8 mouse cellular contexts compared by ENCODE assay signal in the genomic region with DNA sequence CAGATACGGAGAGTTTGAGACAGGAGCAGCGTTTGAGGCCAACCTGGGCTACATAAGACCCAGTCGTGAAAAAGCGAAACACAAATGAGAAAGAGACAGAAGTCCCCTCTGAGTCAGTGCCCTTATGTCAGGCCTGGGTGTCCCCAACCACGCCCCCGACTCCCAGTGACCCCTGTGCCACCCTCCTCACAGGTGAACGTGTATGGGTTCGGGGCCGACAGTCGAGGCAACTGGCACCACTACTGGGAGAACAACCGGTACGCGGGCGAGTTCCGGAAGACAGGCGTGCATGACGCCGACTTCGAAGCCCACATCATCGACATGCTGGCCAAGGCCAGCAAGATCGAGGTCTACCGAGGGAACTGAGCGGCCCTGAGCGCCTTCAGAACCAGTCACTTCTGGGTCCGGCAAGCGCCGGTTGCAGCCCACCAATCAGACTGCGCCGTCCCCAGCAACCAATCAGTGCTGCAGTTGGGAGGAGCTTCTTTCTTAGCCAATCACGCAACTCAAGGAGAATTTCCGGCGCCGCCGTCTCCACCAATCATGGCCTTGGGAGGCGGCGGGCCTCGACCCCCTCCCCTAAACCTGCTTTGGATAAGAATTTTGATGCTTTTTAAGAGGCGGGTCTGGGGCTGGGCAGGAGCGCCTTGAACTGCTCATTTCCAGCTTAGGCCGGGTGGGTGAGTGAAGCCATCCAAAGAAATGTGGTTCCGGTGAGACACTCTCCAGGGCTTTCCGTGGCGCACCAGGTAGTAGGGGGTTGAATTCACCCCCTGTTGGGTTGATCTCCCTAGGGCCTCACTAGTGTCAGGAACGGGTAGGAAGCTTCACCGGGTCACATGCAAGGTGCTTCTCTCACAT. TPM values are rescaled to one million over a fixed set of nuclear protein-coding genes. Genes with fewer than 3 reads are reported as not detected.
DNase-seq lines count a peak whose midpoint lies in the region; ATAC-seq and TF ChIP-seq lines count a peak whose summit lies in the region.

No protein-coding gene starts in this region.

- peaks cover 74 to 98% of the 10 kb centered on the region in 2 experiments for H3K36me3 ChIP-seq in CH12.LX (replicated peaks in 1 of 2; ENCODE audit: control insufficient read depth in 1 of 2, insufficient read depth in 1 of 2, low read length in 1 of 2)
- peaks cover 10% of the 10 kb centered on the region for H3K36me3 ChIP-seq in forebrain, embryonic 16.5 days (ENCODE audit: control insufficient read depth, insufficient read depth)
- peaks cover 37% of the 10 kb centered on the region for H3K36me3 ChIP-seq in liver, embryonic 14.5 days (replicated peaks; ENCODE audit: control insufficient read depth, insufficient read depth, low read depth)
- H3K36me3 ChIP-seq in splenic B cell, adult 2 months (ENCODE audit: control insufficient read depth, insufficient read depth, low read length, poor library complexity, severe bottlenecking), result no peaks in the 10 kb centered on the region

- TF ChIP-seq RAD21 in CH12.LX (IDR thresholded peaks at IDR 0.05; ENCODE audit: low read depth, low read length), result no peak

- dilution Hi-C loops in CH12.LX (cut with MboI; ENCODE audit: extremely low pct_ligation_motif_present, extremely low pct_unique_long_range_greater_than_20kb, low sequenced_read_pairs), result no loop called here

- H3K27ac ChIP-seq in CH12.LX (ENCODE audit: insufficient read depth, low read depth), result no peak overlapping the region
- H3K27ac ChIP-seq in forebrain, embryonic 16.5 days (ENCODE audit: low read length), result peak overlapping the region; percentile 14
- H3K27ac ChIP-seq in liver, embryonic 14.5 days, result peak overlapping the region; percentile 28

- intact Hi-C loops in heart, postnatal 14 days (cut with DNase I), result loop anchor here (5.0 kb wide), 3 partner anchors 48 to 223 kb away; a partner anchor contains a TSS

- TF ChIP-seq POLR2A in CH12.LX (IDR thresholded peaks at IDR 0.05; ENCODE audit: low read depth, low read length), result 0 out of 2 replicates have a peak, but pooled peaks have one; percentile 20

- no peak for DNase-seq in CH12.LX (ENCODE audit: extremely low read depth)
- DNase-seq in cerebellum, adult 18-20 months, result peak; percentile 48 to 59
- peak; percentile 82 to 85 for DNase-seq in heart, postnatal 14 days
- DNase-seq in kidney, postnatal 4 days, result peak; percentile 90 to 95
- peak; percentile 79 to 80 (median 80) for DNase-seq in liver, embryonic 14.5 days (ENCODE audit: low read depth in 3 of 3, low spot score in 3 of 3)
- DNase-seq in natural killer cell, adult 2 months (ENCODE audit: low spot score in 2 of 2), result peak; percentile 81 to 86
- DNase-seq in splenic B cell, adult 2 months (ENCODE audit: low read depth, low spot score), result peak; percentile 93

- H3K79me2 ChIP-seq in CH12.LX (replicated peaks; ENCODE audit: control insufficient read depth, extremely low read depth, insufficient read depth, poor library complexity, severe bottlenecking), result no peaks in the 10 kb centered on the region

- H3K4me3 ChIP-seq in CH12.LX (replicated peaks in 1 of 3; ENCODE audit: low read depth in 2 of 3, low read length in 2 of 3, poor library complexity in 1 of 3), result no peak overlapping the region
- peak overlapping the region; percentile 60 for H3K4me3 ChIP-seq in forebrain, embryonic 16.5 days (replicated peaks; ENCODE audit: low read length)
- H3K4me3 ChIP-seq in liver, embryonic 14.5 days (ENCODE audit: insufficient read depth in 1 of 2, low read depth in 2 of 2, low read length in 2 of 2), result peak overlapping the region; percentile 54 to 56

- ATAC-seq in forebrain, embryonic 16.5 days, result peak; percentile 99
- ATAC-seq in liver, embryonic 14.5 days (ENCODE audit: insufficient read depth), result peak; percentile 92

- H3K9me3 ChIP-seq in CH12.LX (replicated peaks; ENCODE audit: low read length), result no peaks in the 10 kb centered on the region
- H3K9me3 ChIP-seq in forebrain, embryonic 16.5 days (ENCODE audit: control insufficient read depth, low read length), result no peaks in the 10 kb centered on the region
- H3K9me3 ChIP-seq in liver, embryonic 14.5 days (ENCODE audit: control insufficient read depth, low read length), result no peaks in the 10 kb centered on the region

- no peak overlapping the region for H3K9ac ChIP-seq in CH12.LX (ENCODE audit: insufficient read depth, low read depth)
- peak overlapping the region; percentile 68 for H3K9ac ChIP-seq in forebrain, embryonic 16.5 days (replicated peaks; ENCODE audit: low read depth, low read length)
- H3K9ac ChIP-seq in liver, embryonic 14.5 days (replicated peaks), result peak overlapping the region; percentile 53

- 5% methylated on average over 45 of the region's 45 CpGs for WGBS in forebrain, embryonic 16.5 days
- 5% methylated on average over 45 of the region's 45 CpGs for WGBS in liver, embryonic 14.5 days (ENCODE audit: insufficient replicate concordance)

- H3K27me3 ChIP-seq in CH12.LX (replicated peaks), result no peaks in the 10 kb centered on the region
- no peaks in the 10 kb centered on the region for H3K27me3 ChIP-seq in forebrain, embryonic 16.5 days (replicated peaks; ENCODE audit: control insufficient read depth, insufficient read depth, low read length)
- H3K27me3 ChIP-seq in liver, embryonic 14.5 days (ENCODE audit: control insufficient read depth, insufficient read depth, low read length), result no peaks in the 10 kb centered on the region
- no peaks in the 10 kb centered on the region for H3K27me3 ChIP-seq in splenic B cell, adult 2 months (ENCODE audit: control insufficient read depth, insufficient read depth, low read length, poor library complexity, severe bottlenecking)

- no peak overlapping the region for H3K4me2 ChIP-seq in CH12.LX (ENCODE audit: insufficient read depth, low read depth, poor library complexity, severe bottlenecking)
- peak overlapping the region; percentile 97 for H3K4me2 ChIP-seq in forebrain, embryonic 16.5 days (ENCODE audit: low read length)
- H3K4me2 ChIP-seq in liver, embryonic 14.5 days (ENCODE audit: low read depth), result peak overlapping the region; percentile 83

- TF ChIP-seq CTCF in CH12.LX (conservative IDR thresholded peaks at IDR 0.05 in 1 of 2, IDR thresholded peaks at IDR 0.05 in 1 of 2; ENCODE audit: low read depth in 2 of 2, low read length in 2 of 2), result no peak
- no peak for TF ChIP-seq CTCF in liver, embryonic 14.5 days (IDR thresholded peaks at IDR 0.05; ENCODE audit: low read depth)

- no peaks in the 10 kb centered on the region for H3K4me1 ChIP-seq in CH12.LX (ENCODE audit: control insufficient read depth in 1 of 2, insufficient read depth in 2 of 2)
- H3K4me1 ChIP-seq in forebrain, embryonic 16.5 days (replicated peaks; ENCODE audit: control insufficient read depth, insufficient read depth, low read length), result peaks cover 17% of the 10 kb centered on the region
- peaks cover 0 to 6% of the 10 kb centered on the region in 2 experiments; a peak in 3 of 4 replicates for H3K4me1 ChIP-seq in liver, embryonic 14.5 days (replicated peaks; ENCODE audit: control insufficient read depth in 2 of 2, insufficient read depth in 2 of 2, low read length in 1 of 2)

- TF ChIP-seq EP300 in CH12.LX (IDR thresholded peaks at IDR 0.05; ENCODE audit: low read length), result no peak
- 0 out of 2 replicates have a peak, but pooled peaks have one; percentile 8 for TF ChIP-seq EP300 in liver, embryonic 14.5 days (IDR thresholded peaks at IDR 0.05; ENCODE audit: low read depth)

- in situ Hi-C loops in CH12.LX (cut with MboI; ENCODE audit: low pct_ligation_motif_present, low pct_unique_long_range_greater_than_20kb, low sequenced_read_pairs), result no loop called here

TF ChIP-seq in CH12.LX, 34 proteins besides CTCF, POLR2A, EP300 and RAD21:
- no peak for TF ChIP-seq CHD2 (IDR thresholded peaks at IDR 0.05; ENCODE audit: low read length)
- no peak for TF ChIP-seq POLR2AphosphoS2 (IDR thresholded peaks at IDR 0.05; ENCODE audit: low read depth, low read length)
- no peak for TF ChIP-seq HCFC1 (IDR thresholded peaks at IDR 0.05; ENCODE audit: low read depth, low read length)
- no peak for TF ChIP-seq TBP (conservative IDR thresholded peaks at IDR 0.05; ENCODE audit: low read depth, low read length)
- TF ChIP-seq NELFE (IDR thresholded peaks at IDR 0.05; ENCODE audit: low read depth, low read length), result no peak
- no peak for TF ChIP-seq NRF1 (IDR thresholded peaks at IDR 0.05; ENCODE audit: low read depth, low read length)
- no peak for TF ChIP-seq E2F4 (IDR thresholded peaks at IDR 0.05; ENCODE audit: insufficient replicate concordance, low read depth, low read length)
- TF ChIP-seq KAT2A (IDR thresholded peaks at IDR 0.05; ENCODE audit: insufficient replicate concordance, low read length), result no peak
- TF ChIP-seq ZNF384 (IDR thresholded peaks at IDR 0.05; ENCODE audit: low read depth, low read length), result no peak
- no peak for TF ChIP-seq ZKSCAN1 (IDR thresholded peaks at IDR 0.05; ENCODE audit: borderline replicate concordance, low read depth, low read length)
- no peak for TF ChIP-seq JUND (conservative IDR thresholded peaks at IDR 0.05; ENCODE audit: low read depth, low read length)
- TF ChIP-seq RCOR1 (conservative IDR thresholded peaks at IDR 0.05; ENCODE audit: low read depth, low read length), result no peak
- no peak for TF ChIP-seq MAFK (IDR thresholded peaks at IDR 0.05; ENCODE audit: insufficient replicate concordance, low read length)
- no peak for TF ChIP-seq MAX (IDR thresholded peaks at IDR 0.05; ENCODE audit: low read length)
- no peak for TF ChIP-seq USF1 (IDR thresholded peaks at IDR 0.05; ENCODE audit: low read depth, low read length)
- TF ChIP-seq ZC3H11A (IDR thresholded peaks at IDR 0.05; ENCODE audit: low read depth, low read length), result no peak
- no peak for TF ChIP-seq SIN3A (IDR thresholded peaks at IDR 0.05; ENCODE audit: low read length)

RNA-seq across cellular contexts. Expression of a gene that starts 27.5 kb away (rescaled TPM):
- total RNA-seq in CH12.LX (2012; rRNA removed) (28.8 and 36.4 TPM in 2 replicates), CH12.LX (2014; rRNA removed) (19.0 and 23.1 TPM in 2 replicates)
- 96.5 and 107 TPM in 2 replicates for polyA plus RNA-seq in CH12.LX (2012; ENCODE audit: insufficient read length, low read depth)
- 11.7 and 11.9 TPM in 2 replicates for polyA plus RNA-seq in forebrain, embryonic 16.5 days (2015; fragmentation: Nextera tagmentation; extraction: Ambion mirVana)
- total RNA-seq in heart, postnatal 14 days (2021), result 10 to 100 TPM; 33.5 to 34.6 TPM
- 20.1 and 29.0 TPM in 2 replicates for polyA plus RNA-seq in liver, embryonic 14.5 days (2012; rRNA removed)
- polyA plus RNA-seq in liver, embryonic 14.5 days (2014; fragmentation: Nextera tagmentation; extraction: Ambion mirVana), result 12.8 and 14.4 TPM in 2 replicates

RNA-seq across cellular contexts. Expression of a gene that starts 50.4 kb away (rescaled TPM):
- total RNA-seq in CH12.LX (2012; rRNA removed), result 14.6 and 16.9 TPM in 2 replicates
- total RNA-seq in CH12.LX (2014; rRNA removed), result 16.4 and 17.0 TPM in 2 replicates
- polyA plus RNA-seq in CH12.LX (2012; ENCODE audit: insufficient read length, low read depth), result 41.4 and 44.5 TPM in 2 replicates
- polyA plus RNA-seq in forebrain, embryonic 16.5 days (2015; fragmentation: Nextera tagmentation; extraction: Ambion mirVana), result 24.7 and 25.2 TPM in 2 replicates
- total RNA-seq in heart, postnatal 14 days (2021), result 10 to 100 TPM; 32.6 to 33.0 TPM
- 10.6 and 11.7 TPM in 2 replicates for polyA plus RNA-seq in liver, embryonic 14.5 days (2012; rRNA removed)
- 9.6 and 11.8 TPM in 2 replicates for polyA plus RNA-seq in liver, embryonic 14.5 days (2014; fragmentation: Nextera tagmentation; extraction: Ambion mirVana)

Comparison
In these comparisons a context has a peak if more than half of its experiments do, and no peak if none do; other contexts are left out.
1. H3K4me3 ChIP-seq: peak in forebrain, embryonic 16.5 days (single experiment) and liver, embryonic 14.5 days (2 of 2); none in CH12.LX (0 of 3).